Mouse (Mus musculus) small intestine, adult 2 months (tissue): ENCODE results near the gene Ifi35.

ENCODE experiments used
- CTCF ChIP-seq: fragments of 200-500 bp; IDR thresholded peaks from 2 replicates; pipeline ENCODE4 v1.5.1; 2012; ENCODE audit warnings: low read depth, mild to moderate bottlenecking, control low read depth, inconsistent platforms, low read length, moderate library complexity, mixed read lengths; ENCODE audit not compliant: insufficient replicate concordance, insufficient read length; ENCODE audit errors: extremely low read depth
- POLR2A ChIP-seq: fragments of 200-500 bp; IDR thresholded peaks from 2 replicates; pipeline ENCODE4 v1.6.1; 2012; ENCODE audit warnings: low read depth, mild to moderate bottlenecking, control low read depth, inconsistent platforms, low read length, moderate library complexity

GRCm38 (mm10) chr11:101472336-101472735 lies 24.1 kb downstream of the Ifi35 start:
- no peak for TF ChIP-seq CTCF
- TF ChIP-seq POLR2A: no peak
